Mouse (Mus musculus): ENCODE data around the gene Dnajc2.

The Dnajc2 gene

DNA sequence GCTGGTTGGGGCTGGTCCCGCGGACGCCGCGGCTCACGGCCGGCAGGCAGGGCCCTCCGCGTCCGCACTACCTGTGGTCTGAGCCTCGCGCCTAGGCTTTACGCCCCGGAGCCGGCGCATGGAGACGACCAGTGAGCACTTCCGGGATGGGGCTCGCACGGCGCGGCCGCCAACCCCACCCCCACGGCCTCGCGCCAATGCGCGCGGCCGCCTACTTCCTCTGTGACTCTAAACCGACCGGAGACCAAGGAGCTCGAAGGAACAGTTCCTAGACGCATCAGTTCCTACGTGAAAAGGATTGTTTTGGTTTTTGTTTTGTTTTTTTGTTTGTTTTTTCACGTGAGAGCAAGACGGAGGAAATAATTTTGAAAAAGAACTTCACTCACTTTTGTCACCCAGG is at the start of gene Dnajc2, which contains the start of gene Psmc2:
Gene Dnajc2 (minus strand): TSS at position 199 of the 400 bp plus-strand sequence.
Gene Psmc2 (plus strand): TSS at position 231 of the 400 bp plus-strand sequence.
- DNase-seq (ENCODE audit: low read depth), result peak; percentile 68

DNA sequence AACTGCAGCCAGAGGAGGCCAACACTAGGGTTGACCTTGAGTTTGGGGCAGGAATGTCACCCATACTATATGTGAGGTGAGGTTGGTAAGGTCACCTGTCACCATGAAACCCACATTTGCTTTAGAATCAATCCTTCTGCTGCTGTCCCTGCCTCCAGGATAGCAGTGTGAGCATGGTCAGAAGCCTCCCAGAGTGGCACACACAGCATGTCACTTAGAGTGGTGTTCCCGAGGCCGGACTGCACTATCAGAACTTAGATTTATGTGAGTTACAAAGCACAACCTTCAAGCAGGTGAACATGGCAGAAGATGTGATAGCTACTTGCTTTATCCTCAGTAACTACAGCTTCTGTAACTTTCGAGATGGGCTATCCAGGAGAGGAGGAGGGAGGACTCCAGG is 46.7 kb upstream of the Dnajc2 start:
- no peak for DNase-seq (ENCODE audit: low read depth)

DNA sequence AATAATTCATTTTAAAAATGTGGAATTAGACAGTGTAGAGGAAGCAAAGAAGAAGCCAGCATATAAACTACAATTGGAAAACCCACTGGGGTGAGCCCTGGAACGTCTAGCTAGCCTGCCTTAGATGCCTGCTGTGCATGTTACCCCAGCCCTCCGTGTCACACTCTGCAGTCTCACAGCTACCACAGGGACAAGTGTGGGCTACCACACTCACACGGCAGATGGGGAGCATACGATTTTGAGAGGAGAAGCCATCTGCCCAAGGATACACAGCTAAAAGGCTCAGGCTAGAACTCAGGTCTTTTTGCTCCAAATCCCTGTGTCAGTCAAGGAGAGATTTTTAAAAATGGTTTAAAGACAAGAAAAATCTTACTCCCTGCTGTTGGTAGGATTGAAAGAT is 43.8 kb upstream of the Dnajc2 start:
- DNase-seq (ENCODE audit: low read depth), result no peak

DNA sequence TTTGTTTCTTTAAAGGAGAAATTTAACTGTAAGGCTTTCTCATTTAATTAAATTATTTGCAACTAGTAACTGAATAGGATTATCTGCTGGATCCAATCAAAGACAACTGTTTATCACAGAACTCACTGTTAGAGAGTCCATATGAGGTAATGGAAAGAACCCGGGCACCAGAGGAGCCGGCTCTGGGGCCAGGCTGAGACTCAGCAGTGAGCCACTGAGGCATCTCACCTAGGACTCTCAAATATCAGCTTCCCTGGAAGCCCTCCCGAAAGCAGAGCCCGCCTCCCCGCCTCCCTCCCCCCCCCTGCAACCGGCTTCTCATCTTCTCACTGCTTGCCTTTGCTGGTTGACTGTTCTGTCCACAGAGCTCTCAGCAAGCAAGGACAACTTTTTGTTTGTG is 42.6 kb upstream of the Dnajc2 start:
- no peak for DNase-seq (ENCODE audit: low read depth)

DNA sequence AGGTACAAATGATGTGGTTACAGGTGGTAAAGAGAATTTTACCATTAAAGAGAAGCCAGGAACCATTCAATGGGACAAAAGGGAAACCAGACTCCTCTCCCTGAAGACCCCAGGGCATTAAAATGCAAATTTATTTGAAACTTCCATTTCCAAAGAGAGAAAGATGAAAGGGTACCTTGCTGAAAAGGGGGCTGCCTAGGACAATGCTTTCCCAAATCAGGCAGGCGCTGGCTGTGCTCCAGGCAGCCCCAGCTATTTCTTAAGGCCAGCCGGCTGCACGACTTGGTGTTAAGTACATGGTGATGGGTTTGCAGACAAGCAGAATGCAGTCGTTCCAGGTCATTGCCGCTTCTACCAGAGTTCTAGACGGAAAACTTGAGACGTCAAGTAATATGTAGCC is 41.3 kb upstream of the Dnajc2 start:
- DNase-seq (ENCODE audit: low read depth), result no peak

DNA sequence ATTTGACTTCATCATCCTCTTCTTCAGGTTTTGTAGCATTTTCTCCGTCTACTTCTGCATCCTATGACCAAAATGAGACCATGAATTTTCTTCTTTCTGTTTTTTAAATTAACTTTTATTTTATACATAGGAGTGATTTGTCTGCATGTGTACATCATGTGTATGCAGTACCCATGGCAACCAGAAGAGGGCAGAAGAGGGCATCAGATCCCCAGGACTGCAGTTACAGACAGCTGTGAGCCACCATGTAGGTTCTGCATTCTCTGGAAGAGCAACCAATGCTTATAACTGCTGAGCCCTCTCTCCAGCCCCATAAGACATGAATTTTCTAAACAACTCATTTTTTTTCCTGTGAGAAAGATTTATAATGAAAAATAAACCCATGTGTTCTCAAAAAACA is 28.9 kb upstream of the Dnajc2 start:
- no peak for DNase-seq (ENCODE audit: low read depth)

DNA sequence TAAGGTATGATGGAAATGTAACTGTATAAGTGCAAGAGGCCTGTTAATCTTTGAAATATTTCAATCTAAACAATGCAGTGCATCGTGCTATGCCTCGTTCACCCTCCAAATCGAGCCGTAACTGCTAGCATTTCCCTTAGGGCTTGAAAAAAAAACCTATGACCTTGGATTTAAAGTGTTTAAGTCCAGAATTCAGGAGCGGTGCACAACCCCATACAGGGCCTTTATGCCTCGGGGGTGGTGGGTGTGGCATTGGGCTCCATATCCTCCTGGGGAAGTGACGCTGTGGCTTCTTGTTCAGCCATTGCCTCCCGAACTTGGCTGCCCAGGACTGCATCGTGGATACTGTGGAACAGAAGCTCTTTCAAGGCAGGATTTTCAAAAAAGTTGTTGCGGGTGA is 25.9 kb upstream of the Dnajc2 start:
- no peak for DNase-seq (ENCODE audit: low read depth)

DNA sequence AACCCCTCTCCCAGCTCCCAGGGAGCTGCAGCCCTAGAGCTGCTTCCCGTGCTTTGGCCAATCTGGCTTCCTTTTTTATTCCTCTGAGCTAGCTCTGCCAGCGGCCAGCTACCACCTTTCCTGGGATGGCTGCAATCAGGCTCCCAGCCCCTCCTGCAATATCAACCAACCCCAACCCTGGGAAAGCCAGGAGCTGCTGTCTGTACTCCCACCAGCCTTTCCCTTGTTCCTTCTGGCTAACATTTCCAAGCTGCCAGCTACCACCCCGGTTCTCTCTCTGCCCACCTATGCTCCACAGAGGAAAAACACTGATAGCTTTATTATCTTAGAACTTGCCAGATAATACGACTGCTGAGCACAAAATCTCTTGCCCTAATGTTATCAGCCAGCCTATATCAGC is 19.8 kb upstream of the Dnajc2 start:
- DNase-seq (ENCODE audit: low read depth), result no peak

DNA sequence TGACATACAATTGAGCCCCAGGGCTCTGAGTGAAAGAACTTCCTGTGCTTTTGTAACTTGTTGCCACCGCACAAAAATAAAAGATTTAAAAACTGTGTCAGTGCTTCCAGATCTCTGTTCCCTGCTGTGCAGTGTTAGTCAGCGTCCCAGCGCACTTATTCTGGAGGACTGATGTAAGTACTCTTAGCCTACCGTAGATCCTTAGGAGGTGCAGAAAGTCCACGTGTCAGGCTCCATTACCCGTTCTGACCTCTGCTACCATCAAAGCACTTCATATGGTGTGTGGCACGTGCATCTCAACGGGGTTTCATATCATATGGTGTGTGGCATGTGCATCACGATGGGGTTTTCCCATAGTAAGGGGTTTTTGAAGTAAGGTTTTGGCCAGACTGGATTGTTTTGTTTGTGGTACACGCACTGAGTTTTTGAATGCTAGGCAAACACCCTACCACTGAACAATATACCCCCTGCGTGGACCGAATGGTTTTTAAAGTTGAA is 18.7 kb upstream of the Dnajc2 start:
- DNase-seq (ENCODE audit: low read depth), result no peak

DNA sequence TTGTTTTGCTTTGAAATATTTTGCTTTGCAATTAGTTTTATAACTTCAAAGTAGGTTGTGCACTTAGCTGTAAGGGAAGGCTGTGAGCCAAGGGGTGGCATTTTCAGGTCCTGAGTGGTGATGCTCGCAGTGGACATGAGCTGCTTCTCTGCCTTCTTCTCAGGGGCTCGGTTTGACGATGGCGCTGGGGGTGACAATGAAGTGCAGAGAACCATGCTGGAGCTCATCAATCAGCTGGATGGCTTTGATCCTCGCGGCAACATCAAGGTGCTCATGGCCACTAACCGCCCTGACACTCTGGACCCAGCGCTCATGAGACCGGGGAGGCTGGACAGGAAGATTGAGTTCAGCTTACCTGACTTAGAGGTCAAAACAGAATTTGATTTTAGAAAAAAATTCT is 17.9 kb upstream of the Dnajc2 start:
- no peak for DNase-seq (ENCODE audit: low read depth)

DNA sequence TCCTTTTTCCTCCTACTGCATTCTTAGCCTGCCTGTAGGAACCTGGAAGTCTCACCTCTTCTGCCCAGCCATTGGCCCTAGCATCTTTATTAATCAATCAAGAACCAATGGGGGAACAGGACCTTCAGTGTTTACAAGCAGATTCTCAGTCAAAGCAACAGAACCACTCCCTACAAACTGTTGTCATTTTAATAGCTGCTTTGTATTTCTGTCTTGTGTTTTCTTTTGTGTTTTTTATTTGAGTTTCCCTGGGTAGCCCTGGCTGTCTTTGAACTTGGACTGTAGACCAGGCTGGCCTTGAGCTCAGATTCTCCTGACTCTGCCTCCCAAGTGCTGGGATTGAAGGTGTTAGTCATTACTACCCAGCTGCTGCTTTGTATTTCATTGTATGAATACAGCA is 7.1 kb upstream of the Dnajc2 start:
- no peak for DNase-seq (ENCODE audit: low read depth)

DNA sequence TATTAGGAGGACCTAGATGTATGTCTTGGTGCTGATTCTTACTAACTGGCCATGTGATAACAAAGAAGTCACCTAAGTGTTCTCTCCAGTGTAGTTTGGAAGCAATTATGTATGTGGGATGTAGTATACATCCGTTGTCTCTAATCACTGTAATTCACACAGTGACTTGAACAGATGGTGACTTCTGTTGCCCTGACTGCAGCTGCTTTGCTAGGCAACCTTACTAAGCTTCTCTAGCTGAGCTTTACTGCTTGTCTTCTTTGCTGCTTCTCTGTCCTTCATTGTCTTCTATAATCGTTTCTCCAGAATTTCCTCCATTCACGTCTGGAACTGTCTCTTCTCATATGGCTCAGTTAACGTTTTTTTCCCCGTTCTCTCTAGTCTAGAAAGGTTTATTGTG is 4.0 kb upstream of the Dnajc2 start:
- no peak for DNase-seq (ENCODE audit: low read depth)

DNA sequence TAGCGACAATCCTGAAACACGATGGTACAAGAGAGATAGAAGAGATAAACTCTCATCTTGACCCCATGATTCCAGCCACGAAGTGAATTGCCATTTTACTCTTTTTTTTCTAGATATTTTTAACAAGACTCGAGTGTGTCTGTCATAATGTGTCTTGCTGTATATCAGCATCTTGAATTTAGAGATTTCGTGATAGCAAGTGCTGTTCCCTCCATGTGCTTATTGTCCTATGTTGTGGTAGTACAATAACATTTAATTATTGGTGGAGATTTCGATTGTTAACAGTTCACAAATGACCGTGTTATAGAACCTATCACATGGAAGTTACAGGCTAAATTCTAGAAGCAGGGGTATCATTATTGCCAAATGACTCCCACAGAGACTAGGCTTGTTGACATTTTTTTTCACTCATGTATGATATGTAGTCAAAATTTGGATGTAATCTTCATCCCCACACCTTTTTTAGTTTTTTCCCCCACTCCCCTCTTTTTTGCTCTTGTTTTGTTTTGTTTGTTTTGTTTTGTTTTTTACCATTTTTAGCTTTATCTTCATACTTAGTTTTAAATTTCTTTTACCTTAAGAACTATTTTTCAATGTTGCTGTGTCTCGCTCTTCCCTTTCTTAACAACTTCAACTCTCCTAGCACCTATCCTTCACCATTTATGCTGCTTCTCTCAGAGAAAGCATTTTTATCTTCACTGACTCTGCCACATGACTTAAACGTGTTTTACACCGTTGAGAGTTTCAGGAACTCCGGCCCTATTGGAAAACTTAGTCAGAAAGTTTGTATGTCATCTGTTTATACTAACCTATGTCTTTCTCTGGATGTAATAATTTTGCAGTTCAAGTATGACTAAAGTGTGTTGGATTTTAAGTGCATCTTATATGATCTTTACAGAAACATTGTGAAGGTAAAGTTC is 2.4 kb upstream of the Dnajc2 start:
- no peak for DNase-seq (ENCODE audit: low read depth)

DNA sequence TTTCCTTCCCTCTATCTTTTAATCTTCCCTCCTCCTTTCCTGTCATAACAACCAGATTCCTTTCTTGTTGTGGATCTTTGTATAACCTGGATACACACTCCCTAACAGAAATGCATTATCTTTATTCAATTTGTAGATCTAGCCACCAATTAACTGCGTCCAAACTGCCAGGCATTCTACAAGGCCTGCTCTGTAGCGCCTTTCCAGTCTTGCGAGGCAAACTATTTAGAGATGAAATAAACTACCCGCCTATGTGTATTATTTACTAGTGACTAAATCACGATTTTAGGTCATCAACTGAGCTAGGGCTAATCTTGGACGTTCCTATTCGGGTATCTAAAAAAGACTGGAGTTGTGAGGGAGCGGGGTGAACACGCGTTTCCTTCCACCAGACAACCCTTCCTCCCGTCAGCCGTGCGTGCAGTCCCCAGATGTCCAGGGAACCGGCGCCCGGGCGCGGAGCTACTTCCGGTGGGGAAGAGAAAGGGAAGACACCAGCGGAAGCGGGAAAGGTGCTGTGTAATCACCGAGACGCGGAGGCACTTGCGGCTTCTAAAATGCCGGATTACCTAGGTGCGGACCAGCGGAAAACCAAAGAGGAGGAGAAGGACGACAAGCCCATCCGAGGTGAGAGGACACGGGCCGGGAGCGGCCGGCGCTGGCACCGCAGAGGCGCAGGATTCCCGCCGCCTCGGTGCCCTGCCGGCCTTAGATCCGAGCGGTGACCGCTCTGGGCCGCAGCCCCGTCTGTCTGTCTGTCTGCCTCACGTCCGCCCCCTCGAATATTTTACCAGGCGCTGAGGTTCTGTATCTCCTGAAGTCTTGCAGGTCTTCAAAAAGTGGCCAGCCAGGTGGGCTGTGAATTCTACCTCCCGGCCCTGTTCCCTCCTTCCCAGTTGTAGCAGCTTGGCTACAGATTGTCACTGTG is 1.5 kb upstream of the Dnajc2 start:
- peak; percentile 67 for DNase-seq (ENCODE audit: low read depth)

DNA sequence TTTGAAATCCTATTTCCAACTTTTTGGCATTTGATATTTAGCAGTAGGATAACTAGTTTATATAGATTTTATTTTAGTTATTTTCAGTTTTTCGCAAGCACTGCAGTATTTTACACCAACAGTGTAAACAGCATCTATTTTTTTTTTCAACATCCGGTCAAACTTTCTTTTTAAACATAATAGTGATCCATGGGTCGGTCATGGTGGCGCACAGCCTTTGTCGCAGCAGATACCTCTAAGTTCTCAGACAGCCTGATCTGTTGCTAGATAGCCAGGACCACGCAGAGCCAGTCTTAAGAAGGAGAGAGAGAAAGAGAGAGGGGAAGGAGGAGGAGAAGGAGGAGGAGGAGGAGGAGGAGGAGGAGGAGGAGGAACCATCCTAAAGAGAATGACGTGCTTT is 725 bp upstream of the Dnajc2 start:
- no peak for DNase-seq (ENCODE audit: low read depth)

DNA sequence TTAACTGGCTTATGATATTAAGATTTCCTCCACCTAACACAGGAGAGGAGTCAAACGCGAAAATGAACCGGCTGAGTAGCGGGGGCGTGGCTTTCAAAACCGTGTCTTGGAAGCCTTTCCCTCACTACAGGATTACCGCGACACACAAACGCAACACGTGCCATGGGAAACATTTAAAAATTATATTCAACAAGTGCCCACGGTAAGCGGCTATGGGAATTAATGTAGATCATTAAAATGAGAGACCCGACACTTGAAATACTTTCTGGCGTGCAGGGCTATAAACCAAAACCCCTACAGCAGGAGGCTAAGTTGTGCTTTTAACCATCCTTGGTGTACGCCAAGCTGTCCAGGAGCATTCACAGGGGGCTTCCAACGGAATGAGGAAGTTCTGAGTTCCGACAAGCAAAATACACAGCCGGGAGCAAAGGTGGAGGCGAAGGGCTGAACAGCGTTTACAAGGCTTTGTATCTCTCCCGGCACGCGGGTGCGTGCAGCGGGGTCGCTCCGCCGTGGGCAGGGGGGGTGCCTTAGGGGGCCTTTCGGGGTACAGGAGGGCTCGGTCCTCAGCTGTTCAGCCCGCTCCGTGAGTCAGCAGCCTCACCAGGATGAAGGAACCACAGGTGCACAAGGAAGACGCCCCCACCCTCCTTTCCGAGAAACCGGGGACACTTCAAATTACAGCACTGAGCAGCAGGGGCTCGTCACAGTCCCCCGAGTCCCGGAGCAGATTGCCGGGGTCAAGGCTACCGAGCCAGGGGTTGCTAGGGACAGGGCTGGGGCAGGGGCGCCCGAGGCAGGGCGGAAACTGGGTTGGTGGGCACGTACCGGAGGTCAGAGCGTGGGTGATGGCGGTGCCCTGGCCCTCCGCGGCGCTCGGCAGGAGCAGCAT is 644 bp downstream of the Dnajc2 start:
- DNase-seq (ENCODE audit: low read depth), result no peak

DNA sequence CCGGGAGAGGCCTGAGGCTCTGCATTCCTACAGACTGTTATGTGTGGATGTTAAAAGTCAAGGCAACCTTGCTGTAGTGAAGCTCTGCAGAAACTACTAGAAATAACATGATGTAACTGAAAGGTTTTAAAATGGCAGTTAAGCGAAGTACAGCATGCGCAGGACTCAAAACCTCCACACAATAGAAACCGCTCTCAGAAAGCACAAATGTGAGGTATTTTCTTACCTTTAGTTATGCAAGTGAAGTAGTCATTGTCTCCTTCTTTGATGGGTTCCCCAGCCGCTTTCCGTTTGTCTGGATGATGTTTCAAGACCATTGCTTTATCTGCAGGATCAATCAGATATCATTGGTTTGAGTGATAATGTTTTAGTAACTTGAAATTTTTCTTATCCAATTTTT is 8.6 kb downstream of the Dnajc2 start:
- no peak for DNase-seq (ENCODE audit: low read depth)

DNA sequence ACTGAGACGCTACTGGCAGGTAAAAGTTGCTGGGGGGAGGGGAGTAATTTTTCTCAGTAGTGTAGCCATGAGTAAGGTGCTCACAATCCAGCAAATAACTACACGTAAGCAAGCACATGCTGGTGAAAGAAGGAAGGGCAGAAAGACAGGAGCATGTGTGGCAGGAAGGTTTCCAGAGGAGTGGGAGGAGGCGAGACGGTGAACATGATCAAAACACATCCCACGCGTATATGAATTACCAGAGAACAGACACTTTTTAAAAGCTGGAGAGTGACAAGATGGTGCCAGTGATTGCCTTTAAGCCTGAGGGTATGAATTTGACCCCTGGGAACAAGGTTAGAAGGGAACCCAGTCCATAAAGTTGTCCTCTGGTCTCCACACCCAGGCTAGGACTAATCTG is 15.2 kb downstream of the Dnajc2 start:
- no peak for DNase-seq (ENCODE audit: low read depth)

DNA sequence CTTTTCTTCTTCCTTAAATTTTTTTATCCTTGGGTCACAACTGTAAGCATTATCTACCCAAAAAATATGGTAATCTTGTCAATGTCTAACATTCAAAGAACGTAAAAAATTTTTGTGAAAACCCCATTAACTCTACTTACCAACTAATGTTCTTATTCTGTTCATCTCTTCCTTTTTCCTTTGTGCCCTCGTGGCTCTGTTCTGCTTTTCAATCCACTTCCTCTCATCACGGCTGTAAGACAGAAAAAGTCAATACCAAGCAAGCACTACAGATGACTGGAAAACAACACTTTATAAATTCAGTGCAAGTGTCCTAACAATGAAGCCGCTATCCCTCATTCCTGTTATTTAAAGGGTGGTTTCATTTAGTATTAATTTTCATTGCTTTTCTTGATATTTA is 16.5 kb downstream of the Dnajc2 start:
- no peak for DNase-seq (ENCODE audit: low read depth)

DNA sequence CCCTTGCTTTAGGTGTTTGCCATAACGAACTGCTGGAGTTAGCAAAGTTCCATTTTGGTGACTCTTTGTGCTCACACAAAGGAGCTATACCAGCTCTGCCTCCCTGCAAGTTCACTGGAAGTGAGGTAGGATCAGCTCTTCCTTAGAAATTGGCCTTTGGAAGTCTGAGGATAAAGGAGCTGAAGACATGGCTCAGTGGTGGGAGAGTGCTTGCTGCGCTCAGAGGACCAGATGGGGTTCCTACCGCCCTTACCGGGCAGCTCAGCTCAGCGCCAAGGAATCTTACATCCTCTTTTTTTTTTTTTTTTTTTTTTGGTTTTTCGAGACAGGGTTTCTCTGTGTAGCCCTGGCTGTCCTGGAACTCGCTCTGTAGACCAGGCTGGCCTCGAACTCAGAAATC is 39.1 kb downstream of the Dnajc2 start:
- DNase-seq (ENCODE audit: low read depth), result no peak

DNA sequence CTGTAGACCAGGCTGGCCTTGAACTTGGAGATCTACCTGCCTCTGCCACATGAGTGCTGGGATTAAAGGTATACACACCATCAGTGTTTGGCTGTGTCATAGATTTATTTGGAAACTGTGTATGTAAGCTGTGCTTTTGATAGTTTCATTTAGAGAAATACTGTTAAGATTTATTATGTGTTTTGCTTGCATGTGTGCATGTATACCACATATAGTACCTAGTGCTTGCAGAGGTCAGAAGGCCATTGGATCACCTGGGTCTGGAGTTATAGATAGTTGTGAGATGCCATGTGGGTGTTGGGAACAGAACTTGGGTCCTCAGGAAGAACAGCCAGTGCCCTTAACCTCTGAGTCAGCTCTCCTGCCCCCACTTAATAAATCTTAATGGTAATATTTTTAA is 40.4 kb downstream of the Dnajc2 start:
- DNase-seq (ENCODE audit: low read depth), result no peak

DNA sequence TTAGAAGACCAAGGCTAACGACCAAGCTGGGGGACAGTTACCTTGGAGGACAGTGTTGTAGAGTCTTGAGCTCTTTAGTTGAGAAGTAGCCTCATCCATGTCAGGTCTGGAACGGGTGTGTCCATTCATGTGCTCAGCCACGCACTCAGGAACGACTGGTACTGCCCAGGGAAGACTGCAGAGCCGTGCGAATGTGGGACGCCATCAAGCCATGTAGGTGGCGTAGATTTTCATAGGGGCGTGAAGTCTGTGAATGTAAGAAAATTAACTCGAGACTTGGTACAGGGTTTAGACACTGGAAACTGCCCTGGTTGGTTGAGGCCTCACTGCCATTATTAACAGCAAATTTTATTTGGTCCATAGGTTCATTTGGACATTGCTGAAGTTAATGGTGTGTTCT is 41.4 kb downstream of the Dnajc2 start:
- DNase-seq (ENCODE audit: low read depth), result no peak
